In genomic region chr3:90220531-90220951, GRCm38 (mm10) we compare ENCODE assay signal across 8 mouse cellular contexts. TPM values are rescaled to one million over a fixed set of nuclear protein-coding genes. Genes with fewer than 3 reads are reported as not detected.
DNase-seq lines count a peak whose midpoint lies in the region; ATAC-seq and TF ChIP-seq lines count a peak whose summit lies in the region.

No protein-coding gene starts in this region.

- no peaks in the 10 kb centered on the region for H3K27me3 ChIP-seq in MEL (ENCODE audit: control insufficient read depth in 1 of 2, insufficient read depth in 2 of 2, low read length in 2 of 2)
- H3K27me3 ChIP-seq in forebrain, embryonic 11.5 days (ENCODE audit: control insufficient read depth, insufficient read depth, low read length): no peaks in the 10 kb centered on the region
- H3K27me3 ChIP-seq in heart, embryonic 15.5 days: no peaks in the 10 kb centered on the region
- no peaks in the 10 kb centered on the region for H3K27me3 ChIP-seq in lung, embryonic 14.5 days (ENCODE audit: insufficient read depth, low read length)

- peak overlapping the region; percentile 76 for H3K9ac ChIP-seq in MEL (ENCODE audit: control insufficient read depth, low read depth, low read length, poor library complexity, severe bottlenecking)
- H3K9ac ChIP-seq in forebrain, embryonic 11.5 days (ENCODE audit: low read length): peak overlapping the region; percentile 65
- peak overlapping the region; percentile 76 for H3K9ac ChIP-seq in heart, embryonic 15.5 days
- peak overlapping the region; percentile 72 for H3K9ac ChIP-seq in lung, embryonic 14.5 days

- no peak; a peak in 1 of 6 replicates for TF ChIP-seq CTCF in MEL (IDR thresholded peaks at IDR 0.05 in 2 of 3, conservative IDR thresholded peaks at IDR 0.05 in 1 of 3; ENCODE audit: control insufficient read depth in 1 of 3, insufficient read depth in 1 of 3, low read depth in 2 of 3, low read length in 3 of 3, poor library complexity in 1 of 3, severe bottlenecking in 1 of 3)
- no peak for TF ChIP-seq CTCF in lung, embryonic 14.5 days (IDR thresholded peaks at IDR 0.05; ENCODE audit: low read depth)

- peak; percentile 58 for DNase-seq in MEL (ENCODE audit: low read depth, low spot score)
- peak; percentile 30 for DNase-seq in cerebellum, adult 11 months
- peak; percentile 78 for DNase-seq in forebrain, embryonic 11.5 days (ENCODE audit: low spot score)
- peak; percentile 90 for DNase-seq in kidney, postnatal 14 days
- DNase-seq in lung, embryonic 14.5 days: peak; percentile 89
- peak; percentile 81 for DNase-seq in ovary, adult 18-20 months (ENCODE audit: low spot score)
- peak; percentile 67 for DNase-seq in urinary bladder, postnatal 25 days (ENCODE audit: low spot score)

- under 1% methylated on average over 20 of the region's 20 CpGs for WGBS in forebrain, embryonic 11.5 days
- 0% methylated on average over 19 of the region's 20 CpGs for WGBS in heart, embryonic 15.5 days
- WGBS in lung, embryonic 14.5 days: 0% methylated on average over 16 of the region's 20 CpGs

- TF ChIP-seq POLR2A in MEL (IDR thresholded peaks at IDR 0.05; ENCODE audit: control insufficient read depth in 1 of 2, insufficient read depth in 1 of 2, low read depth in 1 of 2, low read length in 2 of 2, poor library complexity in 1 of 2): no peak

- H3K79me2 ChIP-seq in MEL (ENCODE audit: control insufficient read depth, insufficient read depth, low read length, poor library complexity): no peaks in the 10 kb centered on the region

- TF ChIP-seq RAD21 in MEL (IDR thresholded peaks at IDR 0.05; ENCODE audit: low read depth, low read length): no peak

- peaks cover 0 to 18% of the 10 kb centered on the region in 2 experiments; a peak in 2 of 4 replicates for H3K36me3 ChIP-seq in MEL (ENCODE audit: control insufficient read depth in 1 of 2, insufficient read depth in 2 of 2, low read length in 2 of 2)
- no peaks in the 10 kb centered on the region for H3K36me3 ChIP-seq in forebrain, embryonic 11.5 days (ENCODE audit: control insufficient read depth, insufficient read depth, low read length)
- H3K36me3 ChIP-seq in heart, embryonic 15.5 days: peaks cover 14% of the 10 kb centered on the region
- H3K36me3 ChIP-seq in lung, embryonic 14.5 days (ENCODE audit: insufficient read depth): peaks cover 22% of the 10 kb centered on the region

- ATAC-seq in forebrain, embryonic 11.5 days (replicated peaks; ENCODE audit: low FRiP score): peak; percentile 83
- ATAC-seq in heart, embryonic 15.5 days (replicated peaks; ENCODE audit: insufficient number of reproducible peaks, insufficient read depth, low FRiP score, low read depth): peak; percentile 80
- peak; percentile 90 for ATAC-seq in lung, embryonic 14.5 days (ENCODE audit: insufficient read depth)

- 0 out of 4 replicates have a peak, but pooled peaks of 1 of the 2 experiments have one; percentile 0 for TF ChIP-seq EP300 in MEL (IDR thresholded peaks at IDR 0.05; ENCODE audit: low read depth in 1 of 2, low read length in 2 of 2)

- H3K9me3 ChIP-seq in MEL (replicated peaks; ENCODE audit: insufficient read depth, low read length): no peaks in the 10 kb centered on the region
- H3K9me3 ChIP-seq in forebrain, embryonic 11.5 days (ENCODE audit: control insufficient read depth, low read length): no peaks in the 10 kb centered on the region
- H3K9me3 ChIP-seq in heart, embryonic 15.5 days (replicated peaks): no peaks in the 10 kb centered on the region
- H3K9me3 ChIP-seq in lung, embryonic 14.5 days (ENCODE audit: low read depth, low read length): no peaks in the 10 kb centered on the region

- peak overlapping the region; percentile 79 for H3K4me2 ChIP-seq in forebrain, embryonic 11.5 days (ENCODE audit: low read depth, low read length, severe bottlenecking)
- peak overlapping the region; percentile 82 for H3K4me2 ChIP-seq in heart, embryonic 15.5 days
- H3K4me2 ChIP-seq in lung, embryonic 14.5 days: peak overlapping the region; percentile 67

- H3K4me3 ChIP-seq in MEL (ENCODE audit: control insufficient read depth in 1 of 2, insufficient read depth in 1 of 2, low read depth in 2 of 2, low read length in 2 of 2): peak overlapping the region; percentile 72 to 93
- peak overlapping the region; percentile 37 for H3K4me3 ChIP-seq in forebrain, embryonic 11.5 days (ENCODE audit: low read depth, low read length)
- H3K4me3 ChIP-seq in heart, embryonic 15.5 days: peak overlapping the region; percentile 68
- H3K4me3 ChIP-seq in lung, embryonic 14.5 days (ENCODE audit: low read depth, low read length): peak overlapping the region; percentile 53

- H3K4me1 ChIP-seq in MEL (ENCODE audit: control insufficient read depth in 1 of 2, insufficient read depth in 2 of 2, low read length in 2 of 2): peaks cover 21 to 22% of the 10 kb centered on the region in 2 experiments
- 0 out of 2 replicates have a peak, but pooled peaks cover 6% of the 10 kb centered on the region for H3K4me1 ChIP-seq in forebrain, embryonic 11.5 days (replicated peaks; ENCODE audit: control insufficient read depth, insufficient read depth, low read length)
- peaks cover 27% of the 10 kb centered on the region for H3K4me1 ChIP-seq in heart, embryonic 15.5 days (replicated peaks)
- 0 out of 2 replicates have a peak, but pooled peaks cover 5% of the 10 kb centered on the region for H3K4me1 ChIP-seq in lung, embryonic 14.5 days (ENCODE audit: insufficient read depth)

- H3K27ac ChIP-seq in MEL (ENCODE audit: control insufficient read depth, low read depth, low read length): peak overlapping the region; percentile 19
- peak overlapping the region; percentile 76 for H3K27ac ChIP-seq in forebrain, embryonic 11.5 days (ENCODE audit: low read depth, low read length)
- peak overlapping the region; percentile 87 for H3K27ac ChIP-seq in heart, embryonic 15.5 days
- peak overlapping the region; percentile 93 for H3K27ac ChIP-seq in lung, embryonic 14.5 days (ENCODE audit: low read depth)

TF ChIP-seq in MEL, 35 proteins besides CTCF, POLR2A, EP300 and RAD21:
- no peak for TF ChIP-seq NELFE (IDR thresholded peaks at IDR 0.05; ENCODE audit: low read depth, low read length)
- TF ChIP-seq USF2 (IDR thresholded peaks at IDR 0.05; ENCODE audit: borderline replicate concordance in 1 of 2, insufficient read depth in 1 of 2, low read depth in 1 of 2, low read length in 2 of 2): no peak
- 0 out of 2 replicates have a peak, but pooled peaks have one; percentile 21 for TF ChIP-seq SIN3A (IDR thresholded peaks at IDR 0.05; ENCODE audit: low read length)

RNA-seq across cellular contexts. Expression of gene Rab13, which starts 7.0 kb away (rescaled TPM):
- total RNA-seq in MEL (2012; rRNA removed): 4.3 and 5.1 TPM in 2 replicates
- 1 to 10 TPM in 1 of 2 experiments, not detected in 1; 7.7 TPM for polyA plus RNA-seq in MEL (2012; ENCODE audit: insufficient read depth in 1 of 2, insufficient read length in 2 of 2, low read depth in 1 of 2, low replicate concordance in 2 of 2, missing spikeins in 1 of 2)
- polyA plus RNA-seq in forebrain, embryonic 11.5 days (2014; fragmentation: Nextera tagmentation; extraction: Ambion mirVana): 11.4 and 14.7 TPM in 2 replicates
- 22.1 and 24.0 TPM in 2 replicates for polyA plus RNA-seq in heart, embryonic 15.5 days (2015; fragmentation: Nextera tagmentation; extraction: Ambion mirVana)
- 17.9 and 19.3 TPM in 2 replicates for polyA plus RNA-seq in lung, embryonic 14.5 days (2014; fragmentation: Nextera tagmentation; extraction: Ambion mirVana)

RNA-seq across cellular contexts. Expression of gene Rps27, which starts 7.1 kb away (rescaled TPM):
- total RNA-seq in MEL (2012; rRNA removed): 5,481 and 6,504 TPM in 2 replicates
- polyA plus RNA-seq in MEL (2012; ENCODE audit: insufficient read depth in 1 of 2, insufficient read length in 2 of 2, low read depth in 1 of 2, low replicate concordance in 2 of 2, missing spikeins in 1 of 2): 1,000 to 10,000 TPM in 1 of 2 experiments, not detected in 1; 2,476 TPM
- 1,103 and 1,109 TPM in 2 replicates for polyA plus RNA-seq in forebrain, embryonic 11.5 days (2014; fragmentation: Nextera tagmentation; extraction: Ambion mirVana)
- 766 and 874 TPM in 2 replicates for polyA plus RNA-seq in heart, embryonic 15.5 days (2015; fragmentation: Nextera tagmentation; extraction: Ambion mirVana)
- polyA plus RNA-seq in lung, embryonic 14.5 days (2014; fragmentation: Nextera tagmentation; extraction: Ambion mirVana): 1,714 and 1,910 TPM in 2 replicates

RNA-seq across cellular contexts. Expression of gene Jtb, which starts 10.9 kb away (rescaled TPM):
- 76.0 and 107 TPM in 2 replicates for total RNA-seq in MEL (2012; rRNA removed)
- 100 to 1,000 TPM in 1 of 2 experiments, not detected in 1; 103 TPM for polyA plus RNA-seq in MEL (2012; ENCODE audit: insufficient read depth in 1 of 2, insufficient read length in 2 of 2, low read depth in 1 of 2, low replicate concordance in 2 of 2, missing spikeins in 1 of 2)
- 103 and 110 TPM in 2 replicates for polyA plus RNA-seq in forebrain, embryonic 11.5 days (2014; fragmentation: Nextera tagmentation; extraction: Ambion mirVana)
- polyA plus RNA-seq in heart, embryonic 15.5 days (2015; fragmentation: Nextera tagmentation; extraction: Ambion mirVana): 78.4 and 79.5 TPM in 2 replicates
- 92.3 and 99.7 TPM in 2 replicates for polyA plus RNA-seq in lung, embryonic 14.5 days (2014; fragmentation: Nextera tagmentation; extraction: Ambion mirVana)

RNA-seq across cellular contexts. Expression of gene Creb3l4, which starts 22.8 kb away (rescaled TPM):
- 0.08 TPM in 1 of 2 replicates, not detected in the other for total RNA-seq in MEL (2012; rRNA removed)
- polyA plus RNA-seq in MEL (2012; ENCODE audit: insufficient read depth in 1 of 2, insufficient read length in 2 of 2, low read depth in 1 of 2, low replicate concordance in 2 of 2, missing spikeins in 1 of 2): under 1 TPM in 1 of 2 experiments, not detected in 1; 0.07 TPM
- 6.0 and 6.2 TPM in 2 replicates for polyA plus RNA-seq in forebrain, embryonic 11.5 days (2014; fragmentation: Nextera tagmentation; extraction: Ambion mirVana)
- polyA plus RNA-seq in heart, embryonic 15.5 days (2015; fragmentation: Nextera tagmentation; extraction: Ambion mirVana): 2.2 and 3.0 TPM in 2 replicates
- 5.4 and 6.5 TPM in 2 replicates for polyA plus RNA-seq in lung, embryonic 14.5 days (2014; fragmentation: Nextera tagmentation; extraction: Ambion mirVana)

RNA-seq across cellular contexts. Expression of gene Slc39a1, which starts 27.4 kb away (rescaled TPM):
- total RNA-seq in MEL (2012; rRNA removed): 47.2 and 58.5 TPM in 2 replicates
- polyA plus RNA-seq in MEL (2012; ENCODE audit: insufficient read depth in 1 of 2, insufficient read length in 2 of 2, low read depth in 1 of 2, low replicate concordance in 2 of 2, missing spikeins in 1 of 2): 10 to 100 TPM; 61.7 to 80.5 TPM
- polyA plus RNA-seq in forebrain, embryonic 11.5 days (2014; fragmentation: Nextera tagmentation; extraction: Ambion mirVana): 57.5 and 58.5 TPM in 2 replicates
- polyA plus RNA-seq in heart, embryonic 15.5 days (2015; fragmentation: Nextera tagmentation; extraction: Ambion mirVana): 76.0 and 86.2 TPM in 2 replicates
- polyA plus RNA-seq in lung, embryonic 14.5 days (2014; fragmentation: Nextera tagmentation; extraction: Ambion mirVana): 85.2 and 85.3 TPM in 2 replicates

Comparison
In these comparisons a context has a peak if more than half of its experiments do, and no peak if none do; other contexts are left out.
1. Peak in every context shown above with its lines: DNase-seq, ATAC-seq, H3K4me3 ChIP-seq and H3K27ac ChIP-seq.
2. DNase-seq: peak in every context shown above with its lines; median percentile 90 in kidney, postnatal 14 days; 89 in lung, embryonic 14.5 days; 81 in ovary, adult 18-20 months; 78 in forebrain, embryonic 11.5 days; 67 in urinary bladder, postnatal 25 days; 58 in MEL; 30 in cerebellum, adult 11 months.
3. H3K27ac ChIP-seq: peak in every context shown above with its lines; median percentile 93 in lung, embryonic 14.5 days; 87 in heart, embryonic 15.5 days; 76 in forebrain, embryonic 11.5 days; 19 in MEL.